Mouse (Mus musculus) lung, postnatal 0 days (tissue): Measurements from ENCODE around the gene Loxl3.

Experiments
- CTCF ChIP-seq: IDR thresholded peaks from 2 replicates; pipeline ENCODE4 v1.5.1; 2016; ENCODE audit warnings: antibody characterized with exemption, mild to moderate bottlenecking
- EP300 ChIP-seq: IDR thresholded peaks from 2 replicates; pipeline ENCODE4 v1.6.1; 2016; ENCODE audit warnings: antibody characterized with exemption, mild to moderate bottlenecking, control low read depth

GRCm38 (mm10) chr6:83020121-83020520, 13.9 kb upstream of the Loxl3 start:
- TF ChIP-seq CTCF, result no peak
- TF ChIP-seq EP300, result no peak
